Mouse (Mus musculus): ENCODE data around the gene Rab11fip2.

Rab11fip2 gene

GRCm38 (mm10) chr19:59866666-59867065 is 76.8 kb downstream of the Rab11fip2 start:
- ChIA-PET POLR2A (no interaction called here), CTCF (no interaction called here)

- CTCF ChIA-PET: no interaction called here
- POLR2A ChIA-PET: no interaction called here
Measured at GRCm38 (mm10) chr19:59862423-59862822, 81.0 kb downstream of the Rab11fip2 start.

GRCm38 (mm10) chr19:59860799-59861198 is 82.7 kb downstream of the Rab11fip2 start:
- ChIA-PET CTCF (no interaction called here), POLR2A (no interaction called here)

- POLR2A ChIA-PET: no interaction called here
- CTCF ChIA-PET: no interaction called here
Measured at GRCm38 (mm10) chr19:59853061-59853460, 90.4 kb downstream of the Rab11fip2 start.

Measured in embryonic stem cell, embryonic (primary cell).